ENCODE assay signal across 23 mouse cellular contexts in genomic region chr19:59649421-59649820, GRCm38 (mm10).
A peak's percentile ranks its signal among the peaks of the same experiment; 100 is the strongest.
DNase-seq lines count a peak whose midpoint lies in the region; ATAC-seq and TF ChIP-seq lines count a peak whose summit lies in the region.
"Had no signal": no experiment of that assay in that cellular context is flagged by ENCODE, and none has a peak within 500 bp of the region (broad histone marks: within the 10 kb centered on the region; RNA-seq: fewer than 3 reads in every experiment).

No protein-coding gene starts in this region.

- H3K4me3 ChIP-seq in heart, embryonic 11.5 days (ENCODE audit: low read depth, low read length) = no peak overlapping the region
- H3K4me3 ChIP-seq in midbrain, embryonic 11.5 days (ENCODE audit: low read depth, low read length) = no peak overlapping the region
- no peak overlapping the region for H3K4me3 ChIP-seq in midbrain, embryonic 14.5 days (replicated peaks; ENCODE audit: low read depth, low read length)
- H3K4me3 ChIP-seq: embryonic facial prominence, embryonic 10.5 days; embryonic facial prominence, embryonic 12.5 days; forebrain, embryonic 13.5 days; forebrain, embryonic 15.5 days had no signal

- TF ChIP-seq CTCF in brain, embryonic 14.5 days (IDR thresholded peaks at IDR 0.05; ENCODE audit: borderline replicate concordance, extremely low read depth, insufficient read depth, insufficient read length) = no peak

- peak; percentile 61 for DNase-seq in heart, adult 11 months
- peak; percentile 77 for DNase-seq in midbrain, embryonic 11.5 days (ENCODE audit: low spot score, missing footprints)
- DNase-seq in midbrain, embryonic 14.5 days = no peak
- DNase-seq in brain, embryonic 14.5 days (ENCODE audit: low read depth) = peak; percentile 64
- DNase-seq: adrenal gland, postnatal 10 days; adrenal gland, postnatal 25 days; B cell, adult 2 months; cerebellum, adult 11-12 months; cerebellum, adult 2 months; cerebellum, adult 9-10 months; cerebellum, postnatal 10 days; cerebellum, postnatal 25 days; forebrain, postnatal 0 days had no signal

- H3K9me3 ChIP-seq in heart, embryonic 11.5 days (replicated peaks; ENCODE audit: control insufficient read depth, low read length) = no peaks in the 10 kb centered on the region
- H3K9me3 ChIP-seq in midbrain, embryonic 11.5 days (ENCODE audit: control insufficient read depth, low read length) = no peaks in the 10 kb centered on the region
- H3K9me3 ChIP-seq in midbrain, embryonic 14.5 days (ENCODE audit: control insufficient read depth, low read length) = no peaks in the 10 kb centered on the region
- H3K9me3 ChIP-seq: embryonic facial prominence, embryonic 10.5 days; embryonic facial prominence, embryonic 12.5 days; forebrain, embryonic 13.5 days; forebrain, embryonic 15.5 days; G1E had no signal

- no peak overlapping the region for H3K4me2 ChIP-seq in heart, embryonic 11.5 days
- H3K4me2 ChIP-seq in midbrain, embryonic 11.5 days = no peak overlapping the region
- H3K4me2 ChIP-seq in midbrain, embryonic 14.5 days (ENCODE audit: low read length) = no peak overlapping the region
- H3K4me2 ChIP-seq: embryonic facial prominence, embryonic 12.5 days; forebrain, embryonic 13.5 days; forebrain, embryonic 15.5 days had no signal

- H3K27me3 ChIP-seq in heart, embryonic 11.5 days (ENCODE audit: control insufficient read depth, insufficient read depth, low read length) = no peaks in the 10 kb centered on the region
- no peaks in the 10 kb centered on the region for H3K27me3 ChIP-seq in midbrain, embryonic 11.5 days (ENCODE audit: control insufficient read depth, insufficient read depth, low read length)
- H3K27me3 ChIP-seq in midbrain, embryonic 14.5 days (ENCODE audit: control insufficient read depth, insufficient read depth, low read length) = no peaks in the 10 kb centered on the region
- H3K27me3 ChIP-seq: CH12.LX; embryonic facial prominence, embryonic 12.5 days; forebrain, embryonic 15.5 days; Patski had no signal

- WGBS in heart, embryonic 11.5 days (ENCODE audit: insufficient replicate concordance) = 85% methylated on average over 5 of the region's 5 CpGs
- 83% methylated on average over 5 of the region's 5 CpGs for WGBS in midbrain, embryonic 11.5 days
- whole genome bisulfite sequencing in midbrain, embryonic 14.5 days = 55% methylated on average over 5 of the region's 5 CpGs

- H3K9ac ChIP-seq in heart, embryonic 11.5 days (ENCODE audit: low read depth, low read length) = no peak overlapping the region
- no peak overlapping the region for H3K9ac ChIP-seq in midbrain, embryonic 11.5 days (ENCODE audit: low read length)
- H3K9ac ChIP-seq in midbrain, embryonic 14.5 days (replicated peaks; ENCODE audit: low read length) = no peak overlapping the region
- H3K9ac ChIP-seq: embryonic facial prominence, embryonic 12.5 days; forebrain, embryonic 13.5 days; forebrain, embryonic 15.5 days; forebrain, postnatal 0 days had no signal

- no peak overlapping the region for H3K27ac ChIP-seq in heart, embryonic 11.5 days (ENCODE audit: low read depth, low read length)
- no peak overlapping the region for H3K27ac ChIP-seq in midbrain, embryonic 11.5 days (ENCODE audit: low read depth, low read length)
- no peak overlapping the region for H3K27ac ChIP-seq in midbrain, embryonic 14.5 days (replicated peaks; ENCODE audit: low read depth, low read length)
- H3K27ac ChIP-seq: embryonic facial prominence, embryonic 10.5 days; embryonic facial prominence, embryonic 12.5 days; forebrain, embryonic 13.5 days; forebrain, embryonic 15.5 days had no signal

- no peaks in the 10 kb centered on the region for H3K36me3 ChIP-seq in heart, embryonic 11.5 days (ENCODE audit: control insufficient read depth, insufficient read depth, low read length)
- H3K36me3 ChIP-seq in midbrain, embryonic 11.5 days (ENCODE audit: control insufficient read depth, insufficient read depth, low read length) = no peaks in the 10 kb centered on the region
- no peaks in the 10 kb centered on the region for H3K36me3 ChIP-seq in midbrain, embryonic 14.5 days (ENCODE audit: control insufficient read depth, insufficient read depth, low read length)
- H3K36me3 ChIP-seq: embryonic facial prominence, embryonic 10.5 days; embryonic facial prominence, embryonic 12.5 days; forebrain, embryonic 15.5 days; G1E had no signal

- H3K4me1 ChIP-seq in heart, embryonic 11.5 days (ENCODE audit: control insufficient read depth, insufficient read depth, low read length) = no peaks in the 10 kb centered on the region
- H3K4me1 ChIP-seq in midbrain, embryonic 11.5 days (ENCODE audit: control insufficient read depth, insufficient read depth, low read length) = no peaks in the 10 kb centered on the region
- peaks cover 14% of the 10 kb centered on the region for H3K4me1 ChIP-seq in midbrain, embryonic 14.5 days (ENCODE audit: control insufficient read depth, insufficient read depth, low read length)
- H3K4me1 ChIP-seq: embryonic facial prominence, embryonic 12.5 days had no signal

- ATAC-seq in heart, embryonic 11.5 days (replicated peaks; ENCODE audit: insufficient number of reproducible peaks, low FRiP score, low TSS enrichment) = no peak
- no peak for ATAC-seq in midbrain, embryonic 11.5 days (ENCODE audit: low FRiP score)
- ATAC-seq in midbrain, embryonic 14.5 days (ENCODE audit: low FRiP score, low TSS enrichment) = no peak
- ATAC-seq: activated CD4-positive, CD25-positive, alpha-beta regulatory T cell, adult 4 months; CD4-positive, CD25-positive, alpha-beta regulatory T cell, adult 4 months; forebrain, embryonic 13.5 days; forebrain, embryonic 15.5 days; forebrain, postnatal 0 days; Patski had no signal

- TF ChIP-seq POLR2A in brain, embryonic 14.5 days (IDR thresholded peaks at IDR 0.05; ENCODE audit: borderline replicate concordance, extremely low read depth, insufficient read depth, insufficient read length, poor library complexity, severe bottlenecking) = no peak
